In the genomic region with DNA sequence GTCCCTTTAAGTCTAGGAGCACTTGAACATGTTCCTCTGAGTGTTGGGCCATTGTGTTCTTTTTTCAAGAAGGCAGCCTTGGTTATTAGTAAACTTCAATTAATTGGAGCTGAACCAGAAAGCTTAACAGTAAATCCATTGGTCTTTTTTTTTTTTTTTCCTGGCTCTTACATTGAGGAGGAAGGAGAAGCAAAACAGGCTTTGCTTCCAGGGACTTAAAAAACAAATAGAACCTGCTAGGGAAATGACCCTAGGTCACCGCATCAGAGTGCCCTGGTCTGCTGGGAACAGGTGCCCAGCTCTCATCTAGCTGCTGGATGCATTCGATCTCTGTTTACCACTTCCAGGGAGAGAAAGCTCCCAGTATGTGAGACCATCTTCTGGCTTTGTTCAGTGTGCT, we compare ENCODE assay signal across 22 mouse cellular contexts.
DNase-seq lines count a peak whose midpoint lies in the region; ATAC-seq and TF ChIP-seq lines count a peak whose summit lies in the region.
"Had no signal": no experiment of that assay in that cellular context is flagged by ENCODE, and none has a peak within 500 bp of the region (broad histone marks: within the 10 kb centered on the region; RNA-seq: fewer than 3 reads in every experiment).

No protein-coding gene starts in this region.

- no peaks in the 10 kb centered on the region for H3K9me3 ChIP-seq in liver, embryonic 12.5 days (replicated peaks)
- no peaks in the 10 kb centered on the region for H3K9me3 ChIP-seq in midbrain, postnatal 0 days (ENCODE audit: low read length)
- H3K9me3 ChIP-seq: embryonic facial prominence, embryonic 12.5 days; forebrain, embryonic 15.5 days; heart, embryonic 15.5 days; hindbrain, embryonic 10.5 days had no signal

- peaks cover 40% of the 10 kb centered on the region for H3K4me1 ChIP-seq in kidney, adult 2 months (ENCODE audit: control insufficient read depth, insufficient read depth, low read length)
- H3K4me1 ChIP-seq in liver, adult 2 months (ENCODE audit: control insufficient read depth, insufficient read depth, low read length) = peaks cover 43% of the 10 kb centered on the region
- peaks cover 12% of the 10 kb centered on the region; the same call in 1 of the 2 replicates for H3K4me1 ChIP-seq in liver, embryonic 12.5 days
- no peaks in the 10 kb centered on the region for H3K4me1 ChIP-seq in midbrain, postnatal 0 days (ENCODE audit: insufficient read depth, low read length)
- H3K4me1 ChIP-seq: embryonic facial prominence, embryonic 12.5 days; forebrain, embryonic 15.5 days had no signal

- no peak for ATAC-seq in CD4-positive, CD25-positive, alpha-beta regulatory T cell, adult 4 months
- ATAC-seq in liver, embryonic 12.5 days = no peak
- ATAC-seq in midbrain, postnatal 0 days (ENCODE audit: low FRiP score) = no peak
- ATAC-seq: activated CD4-positive, CD25-positive, alpha-beta regulatory T cell, adult 4 months; forebrain, embryonic 15.5 days; Patski had no signal

- no peak overlapping the region for H3K4me2 ChIP-seq in liver, embryonic 12.5 days
- H3K4me2 ChIP-seq in midbrain, postnatal 0 days (ENCODE audit: low read depth, low read length, poor library complexity, severe bottlenecking) = no peak overlapping the region
- H3K4me2 ChIP-seq: embryonic facial prominence, embryonic 12.5 days; forebrain, embryonic 15.5 days; heart, embryonic 11.5 days; heart, embryonic 15.5 days; hindbrain, embryonic 14.5 days had no signal

- TF ChIP-seq CTCF in kidney, adult 2 months (conservative IDR thresholded peaks at IDR 0.05; ENCODE audit: insufficient read depth, insufficient read length, low read depth, low read length) = no peak
- no peak for TF ChIP-seq CTCF in liver, adult 2 months (IDR thresholded peaks at IDR 0.05; ENCODE audit: low read depth, low read length)
- TF ChIP-seq CTCF in midbrain, postnatal 0 days (IDR thresholded peaks at IDR 0.05) = no peak

- no peak overlapping the region for H3K9ac ChIP-seq in liver, adult 2 months (ENCODE audit: low read depth, low read length)
- no peak overlapping the region for H3K9ac ChIP-seq in liver, embryonic 12.5 days
- H3K9ac ChIP-seq in midbrain, postnatal 0 days (replicated peaks; ENCODE audit: low read length, poor library complexity, severe bottlenecking) = no peak overlapping the region
- H3K9ac ChIP-seq: embryonic facial prominence, embryonic 12.5 days; forebrain, embryonic 15.5 days; heart, embryonic 15.5 days; hindbrain, embryonic 14.5 days had no signal

- TF ChIP-seq POLR2A in kidney, adult 2 months (IDR thresholded peaks at IDR 0.05; ENCODE audit: low read depth, low read length) = no peak
- no peak for TF ChIP-seq POLR2A in liver, adult 2 months (IDR thresholded peaks at IDR 0.05; ENCODE audit: extremely low read depth, insufficient read depth, low read length)

- H3K4me3 ChIP-seq in kidney, adult 2 months (ENCODE audit: insufficient read depth, low read depth, low read length) = no peak overlapping the region
- H3K4me3 ChIP-seq in liver, adult 2 months (ENCODE audit: insufficient read depth, low read depth, low read length) = no peak overlapping the region
- no peak overlapping the region for H3K4me3 ChIP-seq in liver, embryonic 12.5 days
- H3K4me3 ChIP-seq in midbrain, postnatal 0 days (ENCODE audit: low read depth, low read length) = no peak overlapping the region
- H3K4me3 ChIP-seq: embryonic facial prominence, embryonic 12.5 days; forebrain, embryonic 15.5 days; heart, embryonic 15.5 days; hindbrain, embryonic 10.5 days had no signal

- DNase-seq in CD4-positive, CD25-positive, alpha-beta regulatory T cell, adult 2 months (ENCODE audit: low read depth, low spot score) = peak; percentile 9
- DNase-seq in kidney, adult 2 months = peak; percentile 52
- no peak for DNase-seq in kidney, postnatal 25 days
- peak; percentile 82 for DNase-seq in liver, adult 2 months (ENCODE audit: extremely low read depth, low read depth, low spot score)
- no peak for DNase-seq in midbrain, postnatal 0 days (ENCODE audit: low spot score)
- DNase-seq: adrenal gland, postnatal 14 days; B cell, adult 2 months; cerebellum, adult 11-12 months; cerebellum, adult 9-10 months; cerebellum, postnatal 25 days; gastrocnemius, postnatal 25 days; heart, postnatal 14 days had no signal

- H3K27ac ChIP-seq in kidney, adult 2 months (ENCODE audit: insufficient read depth, low read depth, low read length) = peak overlapping the region; percentile 83
- H3K27ac ChIP-seq in liver, adult 2 months (replicated peaks; ENCODE audit: insufficient read depth, low read depth, low read length) = peak overlapping the region; percentile 49
- H3K27ac ChIP-seq in liver, embryonic 12.5 days = no peak overlapping the region
- no peak overlapping the region for H3K27ac ChIP-seq in midbrain, postnatal 0 days (ENCODE audit: low read depth, low read length)
- H3K27ac ChIP-seq: embryonic facial prominence, embryonic 12.5 days; forebrain, embryonic 15.5 days; heart, embryonic 15.5 days; hindbrain, embryonic 10.5 days; hindbrain, embryonic 14.5 days had no signal

- peaks cover 25% of the 10 kb centered on the region; the same call in 1 of the 2 replicates for H3K79me2 ChIP-seq in liver, adult 2 months (ENCODE audit: control insufficient read depth, insufficient read depth, low read length)

- no peaks in the 10 kb centered on the region; the same call in 1 of the 2 replicates for H3K36me3 ChIP-seq in kidney, adult 2 months (ENCODE audit: control insufficient read depth, insufficient read depth, low read length)
- H3K36me3 ChIP-seq in liver, adult 2 months (ENCODE audit: control insufficient read depth, insufficient read depth, low read length) = no peaks in the 10 kb centered on the region; the same call in 1 of the 2 replicates
- H3K36me3 ChIP-seq in liver, embryonic 12.5 days = no peaks in the 10 kb centered on the region
- H3K36me3 ChIP-seq in midbrain, postnatal 0 days (ENCODE audit: insufficient read depth, low read length) = no peaks in the 10 kb centered on the region
- H3K36me3 ChIP-seq: embryonic facial prominence, embryonic 12.5 days; forebrain, embryonic 15.5 days; heart, embryonic 15.5 days; hindbrain, embryonic 10.5 days had no signal

- H3K27me3 ChIP-seq in kidney, adult 2 months (replicated peaks; ENCODE audit: control insufficient read depth, insufficient read depth, low read length) = no peaks in the 10 kb centered on the region
- no peaks in the 10 kb centered on the region for H3K27me3 ChIP-seq in liver, adult 2 months (ENCODE audit: control insufficient read depth, insufficient read depth, low read length)
- peaks cover under 1% of the 10 kb centered on the region; the same call in 1 of the 2 replicates for H3K27me3 ChIP-seq in liver, embryonic 12.5 days (replicated peaks)
- H3K27me3 ChIP-seq in midbrain, postnatal 0 days (ENCODE audit: insufficient read depth, low read length) = no peaks in the 10 kb centered on the region
- H3K27me3 ChIP-seq: heart, embryonic 15.5 days had no signal

- 56% methylated on average over 2 of the region's 2 CpGs for WGBS in kidney, adult 2 months
- WGBS in liver, adult 2 months = 22% methylated on average over 2 of the region's 2 CpGs
- 64% methylated on average over 2 of the region's 2 CpGs for WGBS in liver, embryonic 12.5 days (ENCODE audit: insufficient replicate concordance)
- 83% methylated on average over 2 of the region's 2 CpGs for WGBS in midbrain, postnatal 0 days

Comparison
In these comparisons a context has a peak if more than half of its experiments do, and no peak if none do; other contexts are left out.
1. DNase-seq: peak in CD4-positive, CD25-positive, alpha-beta regulatory T cell, adult 2 months (single experiment), kidney, adult 2 months (single experiment) and liver, adult 2 months (single experiment); none in kidney, postnatal 25 days (0 of 2) and midbrain, postnatal 0 days (single experiment).
2. H3K27ac ChIP-seq: peak in kidney, adult 2 months (single experiment) and liver, adult 2 months (single experiment); none in liver, embryonic 12.5 days (single experiment) and midbrain, postnatal 0 days (single experiment).